In the genomic region with DNA sequence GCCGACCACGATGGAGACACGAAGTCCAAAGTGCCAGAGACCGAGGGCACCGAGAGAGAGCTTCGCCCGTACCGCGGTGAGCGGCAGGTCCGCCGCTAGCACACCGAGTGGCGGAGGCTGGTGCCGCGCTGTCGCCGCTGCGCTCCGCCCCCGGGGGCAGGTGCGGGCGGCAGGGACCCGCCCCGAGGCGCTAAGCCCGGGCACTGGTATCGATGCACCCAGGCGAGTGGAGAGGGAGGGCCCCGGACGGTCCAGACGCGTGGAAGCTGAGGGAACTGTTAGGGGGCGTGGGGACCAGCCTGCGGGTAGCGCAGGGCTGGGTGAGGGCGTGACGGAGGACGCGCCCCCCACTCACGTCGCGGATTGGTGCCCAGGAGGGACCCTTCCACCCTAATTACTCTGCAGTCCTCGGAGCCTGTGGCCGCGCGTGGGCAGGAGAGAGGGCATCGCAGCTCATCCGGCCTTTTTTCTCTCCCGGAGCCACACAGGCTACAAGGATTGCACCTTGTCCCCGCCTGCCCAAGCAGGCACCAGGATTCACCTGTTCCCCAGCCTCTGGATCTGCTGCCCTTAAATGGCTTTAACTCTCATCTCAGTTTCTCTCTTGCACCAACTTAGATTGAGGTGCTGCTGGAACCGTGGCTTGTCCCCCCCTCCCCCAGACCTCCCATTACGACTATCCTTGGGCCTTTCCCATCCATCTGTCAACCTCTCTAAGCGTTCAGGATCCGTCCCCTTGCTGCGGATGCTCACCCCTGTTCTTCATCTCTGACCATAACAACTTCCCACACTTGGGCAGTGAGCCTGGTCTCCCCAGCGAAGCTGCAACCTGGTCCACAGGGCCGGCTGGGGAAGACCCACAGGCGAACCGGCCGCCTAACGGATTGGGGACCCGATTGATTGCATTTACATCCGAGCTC, we compare ENCODE assay signal across 8 mouse cellular contexts. TPM values are rescaled to one million over a fixed set of nuclear protein-coding genes. Genes with fewer than 3 reads are reported as not detected.
A peak's percentile ranks its signal among the peaks of the same experiment; 100 is the strongest.
DNase-seq lines count a peak whose midpoint lies in the region; ATAC-seq and TF ChIP-seq lines count a peak whose summit lies in the region.

No protein-coding gene starts in this region.

- WGBS in heart, embryonic 15.5 days, result 6% methylated on average over 64 of the region's 64 CpGs
- 3% methylated on average over 53 of the region's 64 CpGs for WGBS in kidney, postnatal 0 days

- no peak overlapping the region for H3K27ac ChIP-seq in heart, embryonic 15.5 days
- no peak overlapping the region for H3K27ac ChIP-seq in kidney, postnatal 0 days

- H3K9ac ChIP-seq in heart, embryonic 15.5 days, result peak overlapping the region; percentile 50
- H3K9ac ChIP-seq in kidney, postnatal 0 days (ENCODE audit: low read depth, low read length), result peak overlapping the region; percentile 38; the same call in 1 of the 2 replicates

- ATAC-seq in heart, embryonic 15.5 days (replicated peaks; ENCODE audit: insufficient number of reproducible peaks, insufficient read depth, low FRiP score, low read depth), result peak; percentile 41
- ATAC-seq in kidney, postnatal 0 days (replicated peaks; ENCODE audit: low FRiP score, low read depth), result peak; percentile 58

- peaks cover 21% of the 10 kb centered on the region for H3K4me1 ChIP-seq in heart, embryonic 15.5 days (replicated peaks)
- H3K4me1 ChIP-seq in kidney, postnatal 0 days (replicated peaks; ENCODE audit: insufficient read depth, low read length), result no peaks in the 10 kb centered on the region; the same call in 1 of the 2 replicates

- peak; percentile 3 to 21 for DNase-seq in urinary bladder, adult 18-20 months (ENCODE audit: low spot score in 2 of 2)
- no peak for DNase-seq in urinary bladder, postnatal 10 days (ENCODE audit: low spot score)
- DNase-seq in cerebellum, postnatal 10 days, result peak; percentile 63 to 64
- no peak for DNase-seq in kidney, postnatal 0 days (ENCODE audit: low spot score)
- peak; percentile 48 for DNase-seq in lung, postnatal 36 days
- peak; percentile 28 to 54 for DNase-seq in spleen, postnatal 14 days (ENCODE audit: low spot score in 2 of 2)
- no peak for DNase-seq in frontal cortex, adult 2 months (ENCODE audit: extremely low spot score in 1 of 2, low spot score in 1 of 2)

- no peak for TF ChIP-seq CTCF in kidney, postnatal 0 days (IDR thresholded peaks at IDR 0.05; ENCODE audit: low read depth)

- H3K4me2 ChIP-seq in heart, embryonic 15.5 days, result peak overlapping the region; percentile 97
- H3K4me2 ChIP-seq in kidney, postnatal 0 days (ENCODE audit: low read length), result peak overlapping the region; percentile 92

- no peaks in the 10 kb centered on the region for H3K9me3 ChIP-seq in heart, embryonic 15.5 days (replicated peaks)
- no peaks in the 10 kb centered on the region for H3K9me3 ChIP-seq in kidney, postnatal 0 days (replicated peaks; ENCODE audit: low read length)

- H3K36me3 ChIP-seq in heart, embryonic 15.5 days, result no peaks in the 10 kb centered on the region
- H3K36me3 ChIP-seq in kidney, postnatal 0 days (ENCODE audit: insufficient read depth, low read length), result no peaks in the 10 kb centered on the region

- H3K27me3 ChIP-seq in heart, embryonic 15.5 days, result peaks cover 63% of the 10 kb centered on the region
- peaks cover 39% of the 10 kb centered on the region for H3K27me3 ChIP-seq in kidney, postnatal 0 days (ENCODE audit: insufficient read depth, low read length)

- peak overlapping the region; percentile 62 for H3K4me3 ChIP-seq in heart, embryonic 15.5 days
- H3K4me3 ChIP-seq in kidney, postnatal 0 days (replicated peaks; ENCODE audit: low read depth, low read length), result peak overlapping the region; percentile 50

RNA-seq across cellular contexts. Expression of a gene that starts 1.4 kb away (rescaled TPM):
- 12.5 and 17.6 TPM in 2 replicates for polyA plus RNA-seq in heart, embryonic 15.5 days (2015; fragmentation: Nextera tagmentation; extraction: Ambion mirVana)
- polyA plus RNA-seq in kidney, postnatal 0 days (2015; fragmentation: Nextera tagmentation; extraction: Ambion mirVana), result 1.4 and 2.1 TPM in 2 replicates
- polyA plus RNA-seq in frontal cortex, adult 2 months (2012; rRNA removed), result 48.3 and 49.9 TPM in 2 replicates

RNA-seq across cellular contexts. Expression of a gene that starts 51.3 kb away (rescaled TPM):
- 0.35 and 0.51 TPM in 2 replicates for polyA plus RNA-seq in heart, embryonic 15.5 days (2015; fragmentation: Nextera tagmentation; extraction: Ambion mirVana)
- 6.1 and 9.3 TPM in 2 replicates for polyA plus RNA-seq in kidney, postnatal 0 days (2015; fragmentation: Nextera tagmentation; extraction: Ambion mirVana)
- not detected in 2 replicates for polyA plus RNA-seq in frontal cortex, adult 2 months (2012; rRNA removed)

Comparison
In these comparisons a context has a peak if more than half of its experiments do, and no peak if none do; other contexts are left out.
1. DNase-seq: peak in urinary bladder, adult 18-20 months (2 of 2), cerebellum, postnatal 10 days (2 of 2), lung, postnatal 36 days (single experiment) and spleen, postnatal 14 days (2 of 2); none in urinary bladder, postnatal 10 days (single experiment), kidney, postnatal 0 days (single experiment) and frontal cortex, adult 2 months (0 of 2).